8 mouse cellular contexts compared by ENCODE assay signal in the genomic region with DNA sequence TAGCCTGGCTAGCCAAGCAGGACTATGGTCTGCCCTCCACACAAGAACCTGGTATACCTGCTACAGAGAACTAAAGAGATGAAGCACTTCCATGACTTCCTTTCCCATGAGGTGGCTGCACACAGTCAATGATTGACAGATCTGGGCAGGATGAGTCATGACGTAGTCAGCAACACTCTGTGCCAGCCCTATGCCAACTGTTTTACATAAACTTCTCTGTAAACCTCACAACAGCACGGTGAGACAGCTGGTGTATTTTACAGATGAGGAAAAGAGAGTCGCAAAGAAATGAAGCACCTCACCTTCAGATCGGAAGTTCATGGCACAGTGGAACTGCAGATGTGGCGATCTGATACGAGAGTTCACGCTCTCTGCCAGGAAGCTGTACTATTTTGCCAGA. TPM values are rescaled to one million over a fixed set of nuclear protein-coding genes. Genes with fewer than 3 reads are reported as not detected.
DNase-seq lines count a peak whose midpoint lies in the region.

No protein-coding gene starts in this region.

- DNase-seq in adrenal gland, postnatal 36 days = peak; percentile 11 to 44
- DNase-seq in adrenal gland, adult 18-20 months (ENCODE audit: low spot score in 2 of 2) = no peak
- DNase-seq in urinary bladder, postnatal 14 days (ENCODE audit: low spot score) = peak; percentile 15
- DNase-seq in urinary bladder, adult 2 months (ENCODE audit: low spot score) = no peak
- DNase-seq in kidney, postnatal 25 days = peak; percentile 34 to 51
- no peak for DNase-seq in spleen, postnatal 36 days (ENCODE audit: low spot score in 2 of 2)
- DNase-seq in urinary bladder, postnatal 4 days (ENCODE audit: low spot score in 2 of 2) = no peak
- DNase-seq in spleen, postnatal 14 days (ENCODE audit: low spot score in 2 of 2) = no peak

RNA-seq across cellular contexts. Expression of gene Egr2, which starts 47.8 kb away (rescaled TPM):
- total RNA-seq in adrenal gland, postnatal 36 days (2021) = 1 to 10 TPM in 1 of 2 experiments, under 1 TPM in 1; 0.63 to 1.6 TPM
- 1 to 10 TPM in 1 of 2 experiments, under 1 TPM in 1; 0.63 to 1.8 TPM for total RNA-seq in adrenal gland, adult 18-20 months (2021)
- 1.1 and 1.2 TPM in 2 replicates for polyA plus RNA-seq in urinary bladder, adult 2 months (2012; rRNA removed)

Comparison
In these comparisons a context has a peak if more than half of its experiments do, and no peak if none do; other contexts are left out.
1. DNase-seq: peak in adrenal gland, postnatal 36 days (2 of 2), urinary bladder, postnatal 14 days (single experiment) and kidney, postnatal 25 days (2 of 2); none in adrenal gland, adult 18-20 months (0 of 2), urinary bladder, adult 2 months (single experiment), spleen, postnatal 36 days (0 of 2), urinary bladder, postnatal 4 days (0 of 2) and spleen, postnatal 14 days (0 of 2).